Mouse (Mus musculus) thymus, adult 2 months (tissue): Measurements from ENCODE around the gene Dpp6. TPM values are rescaled to one million over a fixed set of nuclear protein-coding genes. Genes with fewer than 3 reads are reported as not detected.

Experiments
- DNase-seq: peaks from one replicate; pipeline ENCODE4 v3.0.0; 2021
- H3K27ac ChIP-seq: fragments of 200-500 bp; 2 replicates; pipeline ENCODE4 v1.5.1; 2012; ENCODE audit warnings: low read length, control low read depth; ENCODE audit not compliant: control insufficient read depth, insufficient read depth
- H3K27me3 ChIP-seq: fragments of 200-500 bp; 2 replicates; pipeline ENCODE4 v1.6.1; 2012; ENCODE audit warnings: mild to moderate bottlenecking, low read length, moderate library complexity, mixed read lengths; ENCODE audit not compliant: control insufficient read depth, insufficient read depth
- H3K36me3 ChIP-seq: fragments of 200-500 bp; 2 replicates; pipeline ENCODE4 v1.6.1; 2012; ENCODE audit warnings: mild to moderate bottlenecking, low read length, moderate library complexity; ENCODE audit not compliant: control insufficient read depth, insufficient read depth
- H3K4me1 ChIP-seq: fragments of 200-500 bp; replicated peaks from 2 replicates; pipeline ENCODE4 v1.6.1; 2012; ENCODE audit warnings: low read length; ENCODE audit not compliant: control insufficient read depth, insufficient read depth
- H3K4me3 ChIP-seq: fragments of 200-500 bp; 2 replicates; pipeline ENCODE4 v1.5.1; 2012; ENCODE audit warnings: mild to moderate bottlenecking, low read length, control low read depth, moderate library complexity; ENCODE audit not compliant: control insufficient read depth, insufficient read depth
- CTCF ChIP-seq: fragments of 200-500 bp; IDR thresholded peaks from 2 replicates; pipeline ENCODE4 v1.5.1; 2012; ENCODE audit warnings: mild to moderate bottlenecking, control low read depth, low read length, moderate library complexity, borderline replicate concordance; ENCODE audit not compliant: control insufficient read depth, poor library complexity, insufficient read depth; ENCODE audit errors: extremely low read depth
- POLR2A ChIP-seq: fragments of 200-500 bp; IDR thresholded peaks from 2 replicates; pipeline ENCODE4 v1.6.1; 2012; ENCODE audit warnings: mild to moderate bottlenecking, low read length, control low read depth, moderate library complexity; ENCODE audit not compliant: control insufficient read depth, poor library complexity, insufficient read depth; ENCODE audit errors: extremely low read depth
- WGBS: fragments of 180-500 bp; shearing (Covaris S2); methylation state at CpG from one replicate; pipeline ENCODE4 v1.1.7; 2018; 5-methylcytosine and 5-hydroxymethylcytosine counted together
- polyA plus RNA-seq: library from polyadenylated mRNA; depleted of rRNA; stranded (reverse); fragments of >200 nt; gene quantifications from 2 replicates; pipeline ENCODE4 v1.2.3, GENCODE M21; 2012

Gene Dpp6
- polyA plus RNA-seq, 1 experiment, result 4.8 TPM

DNA sequence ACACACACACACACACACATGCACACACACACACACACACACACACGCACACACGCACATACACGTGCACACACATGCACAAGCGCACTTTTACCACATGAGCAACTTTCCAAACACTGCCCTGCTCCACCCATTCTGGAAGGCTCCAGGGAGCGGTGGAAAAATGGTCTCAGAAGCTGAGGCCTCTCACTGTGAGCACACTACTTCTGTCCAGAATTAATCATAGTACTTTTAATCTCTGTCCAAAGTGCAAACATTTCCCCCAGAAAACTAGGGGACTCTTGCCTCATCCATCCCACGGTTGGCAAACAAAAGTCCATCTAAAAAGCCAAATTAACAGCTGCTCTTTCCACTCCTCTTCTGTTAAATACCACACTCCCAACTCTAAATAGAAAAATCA is 842.8 kb downstream of the Dpp6 start:
- H3K27me3 ChIP-seq, result no peaks in the 10 kb centered on the region
- H3K36me3 ChIP-seq, result no peaks in the 10 kb centered on the region
- DNase-seq, result no peak
- WGBS, result 82% methylated on average over 6 of the region's 6 CpGs
- H3K4me1 ChIP-seq, result no peaks in the 10 kb centered on the region
- H3K27ac ChIP-seq, result no peak overlapping the region
- TF ChIP-seq CTCF (no peak), POLR2A (no peak)
- H3K4me3 ChIP-seq, result no peak overlapping the region

GRCm38 (mm10) chr5:27664111-27664510 is 847.1 kb downstream of the Dpp6 start:
- H3K4me3 ChIP-seq, result no peak overlapping the region
- H3K4me1 ChIP-seq, result no peaks in the 10 kb centered on the region
- H3K27ac ChIP-seq, result no peak overlapping the region
- no peak for TF ChIP-seq POLR2A
- TF ChIP-seq CTCF, result no peak
- no peaks in the 10 kb centered on the region for H3K36me3 ChIP-seq
- 96% methylated on average over 4 of the region's 4 CpGs for WGBS
- no peaks in the 10 kb centered on the region for H3K27me3 ChIP-seq
- no peak for DNase-seq

DNA sequence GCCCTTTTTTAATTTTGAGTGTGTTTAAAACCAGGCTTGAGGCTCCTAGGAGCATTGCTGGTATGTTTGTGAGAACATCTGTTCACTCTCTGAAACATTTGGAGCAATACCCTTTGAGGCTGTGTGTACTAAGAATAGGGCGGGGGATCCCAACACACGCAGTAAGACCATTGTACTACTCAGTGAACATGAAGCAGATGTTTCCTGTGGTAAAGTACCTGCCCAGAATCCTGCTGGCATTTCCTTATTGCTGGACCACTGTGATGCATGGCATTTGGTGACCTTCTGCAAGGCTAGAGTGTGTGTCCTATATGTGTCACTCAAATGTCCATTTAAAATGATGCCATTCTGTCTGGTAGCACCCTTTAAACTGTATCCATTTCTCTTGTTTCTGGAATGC is 854.5 kb downstream of the Dpp6 start:
- Histone ChIP-seq H3K27ac (no peak overlapping the region), H3K4me3 (no peak overlapping the region), H3K27me3 (no peaks in the 10 kb centered on the region), H3K4me1 (no peaks in the 10 kb centered on the region), H3K36me3 (no peaks in the 10 kb centered on the region)
- WGBS, result 34% methylated on average over 2 of the region's 2 CpGs
- TF ChIP-seq CTCF (no peak), POLR2A (no peak)
- no peak for DNase-seq

DNA sequence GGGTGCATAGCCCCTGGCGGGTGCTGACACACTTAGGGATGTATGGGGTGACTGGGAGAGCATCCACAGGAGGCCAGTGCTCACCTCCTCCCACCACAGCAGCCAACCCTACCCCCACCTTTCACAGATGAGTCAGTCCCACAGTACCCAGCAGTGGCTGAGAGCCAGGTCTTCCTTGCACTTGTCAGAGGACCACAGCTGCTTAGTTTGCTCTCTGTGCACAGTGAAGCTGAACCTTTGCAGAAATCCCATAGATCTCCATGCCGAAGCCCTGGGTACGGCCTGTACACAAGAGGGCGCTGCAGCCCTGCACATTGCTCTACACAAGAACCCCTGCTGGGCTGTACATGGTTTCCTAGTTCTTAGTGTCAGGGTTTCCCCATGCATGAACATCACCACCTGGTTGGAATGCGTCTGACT is 860.3 kb downstream of the Dpp6 start:
- no peaks in the 10 kb centered on the region for H3K27me3 ChIP-seq
- 73% methylated on average over 5 of the region's 5 CpGs for WGBS
- no peaks in the 10 kb centered on the region for H3K4me1 ChIP-seq
- TF ChIP-seq POLR2A, result no peak
- TF ChIP-seq CTCF, result no peak
- no peaks in the 10 kb centered on the region for H3K36me3 ChIP-seq
- DNase-seq, result no peak
- no peak overlapping the region for H3K27ac ChIP-seq
- H3K4me3 ChIP-seq, result no peak overlapping the region

DNA sequence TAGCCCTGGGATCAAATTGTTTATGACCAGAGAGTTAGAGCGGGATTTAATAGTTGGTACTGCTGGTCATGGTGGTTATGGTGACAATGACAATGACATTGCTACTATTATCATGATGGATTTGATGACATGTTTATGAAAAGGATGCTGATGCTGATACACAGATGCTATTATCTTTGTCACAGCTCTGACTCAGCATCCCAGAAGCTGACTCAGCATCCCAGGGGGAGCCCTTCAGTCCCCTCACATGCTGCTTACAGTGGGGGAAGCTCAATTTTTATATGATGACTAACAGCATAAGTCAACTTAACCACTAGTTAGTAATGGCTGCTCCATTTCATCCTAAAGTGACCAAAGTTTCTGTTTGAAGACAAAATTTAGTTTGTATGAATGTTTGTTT is 862.1 kb downstream of the Dpp6 start:
- TF ChIP-seq CTCF, result no peak
- no peak for DNase-seq
- H3K4me3 ChIP-seq, result no peak overlapping the region
- H3K36me3 ChIP-seq, result no peaks in the 10 kb centered on the region
- H3K27me3 ChIP-seq, result no peaks in the 10 kb centered on the region
- H3K27ac ChIP-seq, result no peak overlapping the region
- H3K4me1 ChIP-seq, result no peaks in the 10 kb centered on the region
- WGBS, result 93% methylated on average over 1 of the region's 1 CpGs

GRCm38 (mm10) chr5:27680476-27680875 is 863.5 kb downstream of the Dpp6 start:
- DNase-seq, result no peak
- H3K27me3 ChIP-seq, result no peaks in the 10 kb centered on the region
- 0 out of 2 replicates have a peak, but pooled peaks have one; percentile 14 for TF ChIP-seq CTCF
- no peak for TF ChIP-seq POLR2A
- H3K36me3 ChIP-seq, result no peaks in the 10 kb centered on the region
- no peak overlapping the region for H3K27ac ChIP-seq
- no peaks in the 10 kb centered on the region for H3K4me1 ChIP-seq
- H3K4me3 ChIP-seq, result no peak overlapping the region
- WGBS, result 37% methylated on average over 5 of the region's 5 CpGs

DNA sequence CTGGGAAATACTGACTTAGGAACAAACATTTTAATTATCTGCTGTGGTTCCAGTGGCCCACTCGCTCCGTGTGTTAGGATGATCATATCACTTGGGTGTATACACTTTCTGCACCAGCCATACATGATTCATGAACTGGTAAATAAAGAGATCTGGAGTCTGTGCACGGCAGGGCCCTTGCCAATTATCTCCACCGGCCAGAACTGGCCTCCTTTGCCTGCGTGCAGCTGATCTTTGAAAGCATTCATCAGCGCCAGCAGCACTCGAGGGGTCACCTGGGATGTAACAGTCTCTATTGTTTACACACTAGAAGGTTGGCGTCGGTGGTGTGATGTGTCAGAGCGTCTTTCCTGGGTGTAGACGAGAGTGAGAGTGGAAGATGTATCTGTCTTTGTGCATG is 868.2 kb downstream of the Dpp6 start:
- DNase-seq, result no peak
- no peaks in the 10 kb centered on the region for H3K36me3 ChIP-seq
- no peaks in the 10 kb centered on the region for H3K27me3 ChIP-seq
- 86% methylated on average over 11 of the region's 11 CpGs for WGBS
- TF ChIP-seq CTCF (no peak), POLR2A (no peak)
- H3K4me1 ChIP-seq, result no peaks in the 10 kb centered on the region
- H3K27ac ChIP-seq, result no peak overlapping the region
- H3K4me3 ChIP-seq, result no peak overlapping the region
